Mouse (Mus musculus) MEL (cell line): ENCODE results near the gene Tmem126b. TPM values are rescaled to one million over a fixed set of nuclear protein-coding genes. Genes with fewer than 3 reads are reported as not detected.

ENCODE experiments used
- DNase-seq: peaks from one replicate; pipeline ENCODE4 v3.0.0; 2011; ENCODE audit warnings: low read depth, low spot score
- H3K27ac ChIP-seq: 2 replicates; pipeline ENCODE4 v1.5.1; 2012; ENCODE audit warnings: low read depth, mild to moderate bottlenecking, control low read depth, low read length, moderate library complexity; ENCODE audit not compliant: control insufficient read depth
- H3K27me3 ChIP-seq, 2 experiments: fragments of 150-350 bp in 1 of 2; sonication (generic) in 1 of 2; 2 replicates each; pipeline ENCODE4 v1.6.1; 2012; ENCODE audit warnings: low read length in 2 of 2, mild to moderate bottlenecking in 2 of 2, improper control_type of control experiment in 1 of 2, moderate library complexity in 1 of 2; ENCODE audit not compliant: insufficient read depth in 2 of 2, control insufficient read depth in 1 of 2
- H3K36me3 ChIP-seq, 2 experiments: 2 replicates each; pipeline ENCODE4 v1.6.1; 2012 to 2014; ENCODE audit warnings: low read length in 2 of 2, improper control_type of control experiment in 1 of 2, inconsistent platforms in 1 of 2, mild to moderate bottlenecking in 1 of 2; ENCODE audit not compliant: insufficient read depth in 2 of 2, control insufficient read depth in 1 of 2
- H3K4me1 ChIP-seq, 2 experiments: fragments of 150-350 bp in 1 of 2; sonication (generic) in 1 of 2; 2 replicates each; pipeline ENCODE4 v1.6.1; 2012; ENCODE audit warnings: low read length in 2 of 2, improper control_type of control experiment in 1 of 2, mild to moderate bottlenecking in 1 of 2; ENCODE audit not compliant: insufficient read depth in 2 of 2, control insufficient read depth in 1 of 2
- H3K4me3 ChIP-seq, 2 experiments: fragments of 150-350 bp in 1 of 2; sonication (generic) in 1 of 2; 2 replicates each; pipeline ENCODE4 v1.5.1; 2012; ENCODE audit warnings: low read depth in 2 of 2, low read length in 2 of 2, mild to moderate bottlenecking in 2 of 2, moderate library complexity in 2 of 2, control low read depth in 1 of 2, improper control_type of control experiment in 1 of 2; ENCODE audit not compliant: control insufficient read depth in 1 of 2, insufficient read depth in 1 of 2
- H3K79me2 ChIP-seq: 2 replicates; pipeline ENCODE4 v1.6.1; 2012; ENCODE audit warnings: mild to moderate bottlenecking, low read length, moderate library complexity; ENCODE audit not compliant: control insufficient read depth, poor library complexity, insufficient read depth
- H3K9ac ChIP-seq: 2 replicates; pipeline ENCODE4 v1.6.1; 2012; ENCODE audit warnings: low read depth, mild to moderate bottlenecking, control low read depth, low read length, moderate library complexity; ENCODE audit not compliant: control insufficient read depth, poor library complexity, severe bottlenecking
- H3K9me3 ChIP-seq: fragments of 150-350 bp; sonication (generic); replicated peaks from 2 replicates; pipeline ENCODE4 v1.6.1; 2012; ENCODE audit warnings: mild to moderate bottlenecking, low read length, improper control_type of control experiment, moderate library complexity; ENCODE audit not compliant: insufficient read depth
- BHLHE40 ChIP-seq: IDR thresholded peaks from 2 replicates; pipeline ENCODE4 v1.6.1; 2012; ENCODE audit warnings: low read depth, mild to moderate bottlenecking, inconsistent platforms, low read length, improper control_type of control experiment, borderline replicate concordance
- CHD1 ChIP-seq: IDR thresholded peaks from 2 replicates; pipeline ENCODE4 v1.6.1; 2012; ENCODE audit warnings: low read depth, mild to moderate bottlenecking, inconsistent platforms, low read length, improper control_type of control experiment
- CHD2 ChIP-seq: IDR thresholded peaks from 2 replicates; pipeline ENCODE4 v1.6.1; 2011; ENCODE audit warnings: low read length, improper control_type of control experiment
- E2F4 ChIP-seq: IDR thresholded peaks from 2 replicates; pipeline ENCODE4 v1.6.1; 2011; ENCODE audit warnings: low read depth, low read length, improper control_type of control experiment, borderline replicate concordance
- ELF1 ChIP-seq: IDR thresholded peaks from 2 replicates; pipeline ENCODE4 v1.6.1; 2014; ENCODE audit warnings: low read depth, mild to moderate bottlenecking, inconsistent platforms, low read length, improper control_type of control experiment, moderate library complexity
- ETS1 ChIP-seq: IDR thresholded peaks from 2 replicates; pipeline ENCODE4 v1.6.1; 2012; ENCODE audit warnings: low read depth, mild to moderate bottlenecking, inconsistent platforms, low read length, improper control_type of control experiment, moderate library complexity
- GABPA ChIP-seq: IDR thresholded peaks from 2 replicates; pipeline ENCODE4 v1.6.1; 2012; ENCODE audit warnings: low read depth, mild to moderate bottlenecking, inconsistent platforms, low read length, improper control_type of control experiment, moderate library complexity
- GATA1 ChIP-seq: IDR thresholded peaks from 2 replicates; pipeline ENCODE4 v1.6.1; 2011; ENCODE audit warnings: low read depth, low read length, improper control_type of control experiment
- HCFC1 ChIP-seq: IDR thresholded peaks from 2 replicates; pipeline ENCODE4 v1.6.1; 2012; ENCODE audit warnings: low read depth, mild to moderate bottlenecking, inconsistent platforms, low read length, improper control_type of control experiment, moderate library complexity
- JUND ChIP-seq: IDR thresholded peaks from 2 replicates; pipeline ENCODE4 v1.6.1; 2011; ENCODE audit warnings: low read depth, mild to moderate bottlenecking, improper control_type of control experiment, low read length
- KAT2A ChIP-seq: conservative IDR thresholded peaks from 2 replicates; pipeline ENCODE4 v1.6.1; 2012; ENCODE audit warnings: low read depth, low read length, improper control_type of control experiment, inconsistent platforms
- MAFK ChIP-seq: IDR thresholded peaks from 2 replicates; pipeline ENCODE4 v1.6.1; 2011; ENCODE audit warnings: low read depth, mild to moderate bottlenecking, low read length, improper control_type of control experiment, borderline replicate concordance
- MAX ChIP-seq: IDR thresholded peaks from 2 replicates; pipeline ENCODE4 v1.6.1; 2011; ENCODE audit warnings: low read length, improper control_type of control experiment
- MAZ ChIP-seq: IDR thresholded peaks from 2 replicates; pipeline ENCODE4 v1.6.1; 2012; ENCODE audit warnings: low read depth, mild to moderate bottlenecking, inconsistent platforms, low read length, improper control_type of control experiment
- MEF2A ChIP-seq: IDR thresholded peaks from 2 replicates; pipeline ENCODE4 v1.6.1; 2014; ENCODE audit warnings: low read depth, mild to moderate bottlenecking, inconsistent platforms, low read length, improper control_type of control experiment; ENCODE audit not compliant: poor library complexity, insufficient replicate concordance, severe bottlenecking; ENCODE audit errors: extremely low read depth
- MXI1 ChIP-seq: IDR thresholded peaks from 2 replicates; pipeline ENCODE4 v1.6.1; 2011; ENCODE audit warnings: mild to moderate bottlenecking, low read depth, low read length, improper control_type of control experiment
- MYB ChIP-seq: IDR thresholded peaks from 2 replicates; pipeline ENCODE4 v1.6.1; 2011; ENCODE audit warnings: mild to moderate bottlenecking, low read depth, low read length, improper control_type of control experiment
- MYC ChIP-seq: IDR thresholded peaks from 2 replicates; pipeline ENCODE4 v1.6.1; 2011; ENCODE audit warnings: low read depth, mild to moderate bottlenecking, low read length, improper control_type of control experiment, moderate library complexity
- NELFE ChIP-seq: IDR thresholded peaks from 2 replicates; pipeline ENCODE4 v1.6.1; 2011; ENCODE audit warnings: low read depth, low read length, improper control_type of control experiment
- NRF1 ChIP-seq: IDR thresholded peaks from 2 replicates; pipeline ENCODE4 v1.6.1; 2014; ENCODE audit warnings: low read depth, mild to moderate bottlenecking, inconsistent platforms, low read length, improper control_type of control experiment, moderate library complexity; ENCODE audit not compliant: poor library complexity, insufficient read depth, severe bottlenecking
- POLR2A ChIP-seq, 2 experiments: IDR thresholded peaks; 2 replicates each; pipeline ENCODE4 v1.6.1; 2011 to 2012; ENCODE audit warnings: low read length in 2 of 2, mild to moderate bottlenecking in 2 of 2, control low read depth in 1 of 2, improper control_type of control experiment in 1 of 2, low read depth in 1 of 2, moderate library complexity in 1 of 2; ENCODE audit not compliant: control insufficient read depth in 1 of 2, insufficient read depth in 1 of 2, poor library complexity in 1 of 2
- POLR2AphosphoS2 ChIP-seq: IDR thresholded peaks from 2 replicates; pipeline ENCODE4 v1.6.1; 2011; ENCODE audit warnings: low read length, improper control_type of control experiment
- POLR2AphosphoS5 ChIP-seq: IDR thresholded peaks from 2 replicates; pipeline ENCODE4 v1.6.1; 2012; ENCODE audit warnings: low read depth, borderline replicate concordance, mild to moderate bottlenecking, inconsistent platforms, low read length, moderate library complexity, mixed read lengths
- RAD21 ChIP-seq: IDR thresholded peaks from 2 replicates; pipeline ENCODE4 v1.6.1; 2011; ENCODE audit warnings: mild to moderate bottlenecking, low read depth, low read length, improper control_type of control experiment
- RCOR1 ChIP-seq: IDR thresholded peaks from 2 replicates; pipeline ENCODE4 v1.6.1; 2012; ENCODE audit warnings: low read depth, mild to moderate bottlenecking, inconsistent platforms, low read length, improper control_type of control experiment
- SIN3A ChIP-seq: IDR thresholded peaks from 2 replicates; pipeline ENCODE4 v1.6.1; 2012; ENCODE audit warnings: low read length, improper control_type of control experiment, inconsistent platforms
- TAL1 ChIP-seq: IDR thresholded peaks from 2 replicates; pipeline ENCODE4 v1.6.1; 2012; ENCODE audit warnings: mild to moderate bottlenecking, inconsistent platforms, low read length, moderate library complexity, mixed read lengths
- TBP ChIP-seq: IDR thresholded peaks from 2 replicates; pipeline ENCODE4 v1.8.0; 2011; ENCODE audit warnings: low read depth, low read length, improper control_type of control experiment
- TCF12 ChIP-seq: IDR thresholded peaks from 2 replicates; pipeline ENCODE4 v1.6.1; 2014; ENCODE audit warnings: low read depth, mild to moderate bottlenecking, inconsistent platforms, low read length, improper control_type of control experiment, moderate library complexity
- UBTF ChIP-seq: IDR thresholded peaks from 2 replicates; pipeline ENCODE4 v1.6.1; 2012; ENCODE audit warnings: low read depth, mild to moderate bottlenecking, inconsistent platforms, low read length, improper control_type of control experiment, moderate library complexity, borderline replicate concordance; ENCODE audit not compliant: insufficient read depth
- USF1 ChIP-seq: IDR thresholded peaks from 2 replicates; pipeline ENCODE4 v1.6.1; 2014; ENCODE audit warnings: low read depth, mild to moderate bottlenecking, inconsistent platforms, low read length, improper control_type of control experiment, moderate library complexity
- USF2 ChIP-seq, 2 experiments: IDR thresholded peaks; 2 replicates each; pipeline ENCODE4 v1.6.1; 2011 to 2012; ENCODE audit warnings: improper control_type of control experiment in 2 of 2, low read length in 2 of 2, borderline replicate concordance in 1 of 2, inconsistent platforms in 1 of 2, low read depth in 1 of 2, mild to moderate bottlenecking in 1 of 2; ENCODE audit not compliant: insufficient read depth in 1 of 2
- ZC3H11A ChIP-seq: IDR thresholded peaks from 2 replicates; pipeline ENCODE4 v1.6.1; 2012; ENCODE audit warnings: low read depth, mild to moderate bottlenecking, inconsistent platforms, low read length, improper control_type of control experiment
- ZKSCAN1 ChIP-seq: IDR thresholded peaks from 2 replicates; pipeline ENCODE4 v1.6.1; 2012; ENCODE audit warnings: low read depth, mild to moderate bottlenecking, inconsistent platforms, low read length, improper control_type of control experiment, moderate library complexity
- ZMIZ1 ChIP-seq: IDR thresholded peaks from 2 replicates; pipeline ENCODE4 v1.6.1; 2012; ENCODE audit warnings: low read depth, mild to moderate bottlenecking, inconsistent platforms, low read length, improper control_type of control experiment, moderate library complexity
- ZNF384 ChIP-seq: IDR thresholded peaks from 2 replicates; pipeline ENCODE4 v1.6.1; 2012; ENCODE audit warnings: low read depth, mild to moderate bottlenecking, inconsistent platforms, low read length, improper control_type of control experiment
- polyA plus RNA-seq, 2 experiments: library from polyadenylated mRNA; stranded (reverse) in 1 of 2; unstranded in 1 of 2; fragments of >175 nt in 1 of 2; fragments of >200 nt in 1 of 2; gene quantifications; 2 replicates each; pipeline versions ENCODE4 v1.2.1 to v1.2.4; 2012; ENCODE audit warnings: low replicate concordance in 2 of 2, low read depth in 1 of 2; ENCODE audit not compliant: insufficient read length in 2 of 2, insufficient read depth in 1 of 2, missing spikeins in 1 of 2
- total RNA-seq: library from RNA; depleted of rRNA; stranded (reverse); fragments of 300-350 nt; gene quantifications from 2 replicates; pipeline ENCODE4 v1.2.3, GENCODE M21; 2012

Gene Tmem126b
- total and polyA plus RNA-seq, 3 experiments, result 7.9 to 8.1 TPM; not detected in 1

GRCm38 (mm10) chr7:90456845-90457468, 18.8 kb downstream of the Tmem126b start, which contains the start of gene Tmem126a:
Gene Tmem126a, minus strand, starts transcription at chr7:90457229.
- peak; percentile 90 for DNase-seq
- Histone ChIP-seq H3K27me3 (no peaks in the 10 kb centered on the region), H3K27ac (peak within 1 kb of the TSS; percentile 58), H3K36me3 (peaks cover 0 to 18% of the 10 kb centered on the region in 2 experiments; a peak in 3 of 4 replicates), H3K4me1 (peaks cover 2 to 3% of the 10 kb centered on the region in 2 experiments; a peak in 3 of 4 replicates), H3K9ac (peak within 1 kb of the TSS; percentile 79), H3K9me3 (no peaks in the 10 kb centered on the region), H3K79me2 (peaks cover 3% of the 10 kb centered on the region; the same call in 1 of the 2 replicates), H3K4me3 (peak within 1 kb of the TSS; percentile 62 to 78)
- peak; percentile 55 for TF ChIP-seq ZKSCAN1
- no peak for TF ChIP-seq ZNF384
- TF ChIP-seq UBTF, result no peak
- no peak for TF ChIP-seq GATA1
- peak; percentile 39; the same call in 1 of the 2 replicates for TF ChIP-seq ETS1
- no peak for TF ChIP-seq GABPA
- peak; percentile 63 for TF ChIP-seq NELFE
- TF ChIP-seq MYB, result 0 out of 2 replicates have a peak, but pooled peaks have one; percentile 21
- TF ChIP-seq USF1, result peak; percentile 93
- TF ChIP-seq CHD1, result 0 out of 2 replicates have a peak, but pooled peaks have one; percentile 32
- TF ChIP-seq RCOR1, result 0 out of 2 replicates have a peak, but pooled peaks have one; percentile 14
- TF ChIP-seq JUND, result no peak
- TF ChIP-seq ZC3H11A, result no peak
- peak; percentile 72 for TF ChIP-seq MXI1
- peak; percentile 63; the same call in 1 of the 2 replicates for TF ChIP-seq ELF1
- peak; percentile 93 for TF ChIP-seq POLR2AphosphoS2
- peak; percentile 39; the same call in 1 of the 2 replicates for TF ChIP-seq TCF12
- no peak for TF ChIP-seq TAL1
- peak; percentile 74 to 83 for TF ChIP-seq POLR2A (IDR thresholded peaks at IDR 0.05; ENCODE audit: control insufficient read depth in 1 of 2, insufficient read depth in 1 of 2, low read depth in 1 of 2, low read length in 2 of 2, poor library complexity in 1 of 2)
- no peak; the same call in 1 of the 2 replicates for TF ChIP-seq MAFK
- TF ChIP-seq TBP, result peak; percentile 68
- TF ChIP-seq ZMIZ1, result peak; percentile 84
- peak; percentile 79 for TF ChIP-seq MAX
- TF ChIP-seq HCFC1, result peak; percentile 73
- TF ChIP-seq POLR2AphosphoS5, result no peak
- peak; percentile 35 for TF ChIP-seq SIN3A
- no peak for TF ChIP-seq RAD21
- peak; percentile 80 for TF ChIP-seq BHLHE40
- TF ChIP-seq MYC, result no peak
- no peak for TF ChIP-seq E2F4
- no peak for TF ChIP-seq MEF2A
- TF ChIP-seq MAZ, result no peak
- peak; percentile 11 to 60; a peak in 2 of 4 replicates for TF ChIP-seq USF2 (IDR thresholded peaks at IDR 0.05; ENCODE audit: borderline replicate concordance in 1 of 2, insufficient read depth in 1 of 2, low read depth in 1 of 2, low read length in 2 of 2)
- no peak for TF ChIP-seq KAT2A
- no peak; the same call in 1 of the 2 replicates for TF ChIP-seq CHD2
- no peak for TF ChIP-seq NRF1
